Mouse (Mus musculus): Measurements from ENCODE around the gene Bud13.
"Not testable (repeated sequence)": the region's sequence is repeated elsewhere in the genome, so short reads cannot be mapped to it uniquely, and the experiment has no call there.

The Bud13 gene

GRCm38 (mm10) chr9:46298381-46298780 is 15.6 kb downstream of the Bud13 start:
- in situ Hi-C loops (cut with MboI, MseI) = loop anchor here (10.0 kb wide), 1 partner anchor 1374 kb away; the partner anchor contains the start of gene Atp5l

DNA sequence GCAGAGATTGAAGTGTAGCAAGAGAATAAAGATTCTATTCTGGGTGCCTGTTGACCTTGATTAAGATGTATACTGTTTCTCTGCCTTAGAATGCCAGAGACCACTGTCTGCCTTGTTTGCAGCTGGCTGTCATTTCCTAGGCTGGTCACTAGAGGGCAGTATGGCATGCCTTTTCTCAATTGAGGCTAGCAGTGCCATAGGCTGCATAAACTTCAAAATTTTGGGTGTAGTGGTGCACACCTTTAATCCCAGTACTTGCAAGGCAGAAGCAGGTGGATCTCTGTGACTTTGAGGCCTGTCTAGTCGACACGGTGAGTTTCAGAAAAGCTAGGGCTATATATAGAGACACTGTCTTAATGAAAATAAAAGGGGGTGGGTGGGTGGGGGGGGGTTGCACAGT is 19.3 kb downstream of the Bud13 start:
- in situ Hi-C loops (cut with MboI, MseI) = no loop called here

DNA sequence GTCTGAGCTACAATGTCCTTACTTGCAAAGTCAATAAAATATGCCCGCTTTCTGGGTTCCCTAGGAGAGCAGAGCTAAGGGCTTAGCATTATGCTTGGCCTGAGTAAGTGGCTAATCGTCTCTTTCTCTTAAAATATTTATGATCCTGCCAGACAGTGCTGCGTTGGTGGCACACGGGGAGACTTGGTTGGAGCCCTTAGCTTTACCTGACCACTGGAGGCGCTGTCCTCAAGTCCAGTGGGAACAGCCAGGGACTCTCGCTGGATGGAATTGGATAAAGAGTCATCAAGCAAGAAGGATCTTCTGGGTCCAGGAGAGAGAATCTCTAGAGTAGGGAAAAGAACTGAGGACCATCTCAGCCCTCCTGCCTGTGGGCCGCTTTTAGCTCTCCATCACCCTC is 26.3 kb downstream of the Bud13 start:
- in situ Hi-C loops (cut with MboI, MseI) = no loop called here

DNA sequence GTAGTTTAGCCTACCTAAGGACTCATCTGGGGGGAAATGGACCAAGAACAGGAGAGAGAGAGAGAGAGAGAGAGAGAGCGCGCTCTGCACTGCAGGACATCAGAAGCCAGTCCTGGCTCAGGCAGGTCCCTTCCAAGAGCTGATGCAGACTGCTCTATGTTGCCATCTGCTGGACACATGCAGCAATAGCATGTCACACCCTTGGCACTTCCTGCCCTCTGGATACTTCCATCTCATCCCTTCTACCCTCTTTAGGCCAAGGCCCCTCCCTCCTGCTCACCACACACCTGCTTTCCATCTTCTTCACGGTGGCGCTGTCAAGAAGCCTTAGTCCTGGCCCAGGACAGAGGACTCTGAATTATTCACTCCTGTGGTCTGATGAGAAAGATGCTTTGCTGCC is 31.7 kb downstream of the Bud13 start:
- in situ Hi-C loops (cut with MboI, MseI) = no loop called here

DNA sequence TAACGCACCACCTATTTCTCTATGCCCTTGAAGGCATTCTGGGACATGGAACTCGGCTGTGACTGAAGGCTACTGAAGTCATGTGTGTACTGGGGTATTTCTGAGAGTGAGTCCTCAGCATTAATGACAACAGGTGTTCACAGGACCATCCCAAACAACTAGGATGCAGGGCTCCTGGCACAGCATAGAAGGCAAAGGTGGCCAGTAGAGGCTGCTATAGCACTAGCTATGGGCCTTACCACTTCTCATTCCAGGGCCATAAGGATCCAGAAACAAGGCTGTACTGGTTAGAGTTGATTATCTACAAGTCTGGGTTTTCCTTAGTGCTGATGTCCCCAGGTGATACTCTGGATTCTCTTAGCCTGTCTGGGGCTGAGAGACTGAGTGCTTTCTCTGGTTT is 32.1 kb downstream of the Bud13 start:
- in situ Hi-C loops (cut with MboI, MseI) = no loop called here

GRCm38 (mm10) chr9:46315807-46316365 is 33.1 kb downstream of the Bud13 start:
- in situ Hi-C loops (cut with MboI, MseI) = no loop called here

GRCm38 (mm10) chr9:46316388-46316787 is 33.6 kb downstream of the Bud13 start:
- in situ Hi-C loops (cut with MboI, MseI) = no loop called here

DNA sequence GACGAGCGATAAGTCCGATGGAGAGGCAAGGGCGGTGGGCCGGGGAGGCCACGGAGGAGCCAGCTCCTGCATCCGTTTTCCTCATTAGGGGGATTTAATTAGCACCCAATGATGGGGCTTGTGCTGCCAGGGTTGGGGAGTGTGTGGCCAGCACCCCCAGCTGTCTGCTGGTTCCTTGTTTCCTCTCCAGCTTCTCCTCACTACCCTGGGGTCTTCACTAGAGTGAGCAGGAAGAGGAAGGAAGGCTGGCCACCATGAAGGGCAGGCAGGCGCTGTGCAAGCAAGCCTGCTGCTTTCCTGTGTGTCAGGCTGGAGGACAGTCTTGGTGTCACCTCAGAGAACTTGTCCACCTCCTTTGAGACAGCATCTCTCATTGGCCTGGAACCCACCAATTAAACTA is 34.1 kb downstream of the Bud13 start:
- in situ Hi-C loops (cut with MboI, MseI) = no loop called here

DNA sequence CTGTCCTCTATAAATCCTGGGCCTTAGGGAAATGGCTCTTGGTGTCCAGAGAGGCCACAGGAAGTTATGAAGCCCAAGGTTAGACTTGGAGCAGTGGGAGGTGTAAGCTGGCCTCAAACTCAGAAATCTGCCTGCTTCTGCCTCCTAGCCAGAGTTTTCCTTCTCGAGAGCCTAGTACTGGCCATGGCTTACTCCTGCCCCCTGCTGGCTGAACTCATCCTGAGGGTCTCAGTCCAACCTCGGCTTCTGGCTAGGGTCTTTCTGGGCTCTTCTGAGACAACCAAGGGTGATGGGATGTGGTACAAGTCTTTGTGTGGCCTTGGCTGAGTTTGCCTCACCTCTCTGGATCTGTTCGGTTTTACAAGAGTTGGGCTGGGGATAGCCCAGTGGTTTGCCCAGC is 35.1 kb downstream of the Bud13 start:
- in situ Hi-C loops (cut with MboI, MseI) = no loop called here

- in situ Hi-C loops (cut with MboI, MseI) = not testable (repeated sequence)
Measured at GRCm38 (mm10) chr9:46319886-46320285, 37.1 kb downstream of the Bud13 start, which contains the start of gene 4931429L15Rik. TSS of gene 4931429L15Rik (minus strand) at chr9:46319986.

DNA sequence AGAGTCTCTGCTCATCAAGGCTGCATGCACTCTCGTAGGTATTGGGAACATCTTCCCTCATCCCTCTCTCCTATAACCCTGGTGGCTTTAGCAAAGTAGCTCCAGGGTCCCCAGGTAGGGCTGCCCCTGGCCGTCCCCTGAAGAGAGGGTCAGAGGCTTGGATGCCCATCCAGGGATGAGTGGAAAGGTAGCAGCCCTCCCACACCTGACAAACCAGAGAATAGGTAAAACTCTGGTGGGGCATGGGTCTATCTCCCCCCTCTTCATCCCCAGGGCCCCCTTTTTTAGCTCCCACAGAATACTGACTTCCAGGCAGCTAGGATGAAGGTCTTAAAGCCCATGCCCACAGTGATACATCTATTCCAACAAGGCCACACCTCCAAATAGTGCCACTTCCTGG is 37.7 kb downstream of the Bud13 start:
- in situ Hi-C loops (cut with MboI, MseI) = no loop called here

- in situ Hi-C loops (cut with MboI, MseI) = no loop called here
Measured at GRCm38 (mm10) chr9:46326694-46327405, 44.0 kb downstream of the Bud13 start.

- in situ Hi-C loops (cut with MboI, MseI) = no loop called here
Measured at GRCm38 (mm10) chr9:46327706-46328571, 45.1 kb downstream of the Bud13 start.

- in situ Hi-C loops (cut with MboI, MseI) = no loop called here
Measured at GRCm38 (mm10) chr9:46328572-46329249, 45.9 kb downstream of the Bud13 start.

DNA sequence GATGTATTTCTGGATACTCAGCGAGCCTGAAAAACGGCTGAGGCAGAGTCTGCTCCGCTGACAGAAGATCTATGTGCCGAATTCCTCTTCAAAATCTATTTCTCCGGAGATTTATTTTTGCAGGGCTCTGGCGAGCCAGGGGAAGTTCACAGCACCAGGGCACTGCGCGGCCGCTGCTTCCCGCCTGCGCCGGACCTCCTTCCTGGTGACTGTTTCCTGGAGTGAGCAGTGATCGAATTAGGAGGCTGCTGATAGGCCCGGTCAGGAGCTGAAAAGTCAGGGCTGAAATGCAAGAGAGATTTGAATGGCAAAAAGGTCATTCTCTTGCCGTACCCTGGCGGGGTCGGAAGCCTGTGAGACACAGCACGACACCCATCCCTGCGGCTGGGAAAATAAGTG is 46.4 kb downstream of the Bud13 start:
- in situ Hi-C loops (cut with MboI, MseI) = no loop called here

- in situ Hi-C loops (cut with MboI, MseI) = no loop called here
Measured at GRCm38 (mm10) chr9:46329801-46330585, 47.2 kb downstream of the Bud13 start.

- in situ Hi-C loops (cut with MboI, MseI) = no loop called here
Measured at GRCm38 (mm10) chr9:46330586-46330895, 47.7 kb downstream of the Bud13 start.

DNA sequence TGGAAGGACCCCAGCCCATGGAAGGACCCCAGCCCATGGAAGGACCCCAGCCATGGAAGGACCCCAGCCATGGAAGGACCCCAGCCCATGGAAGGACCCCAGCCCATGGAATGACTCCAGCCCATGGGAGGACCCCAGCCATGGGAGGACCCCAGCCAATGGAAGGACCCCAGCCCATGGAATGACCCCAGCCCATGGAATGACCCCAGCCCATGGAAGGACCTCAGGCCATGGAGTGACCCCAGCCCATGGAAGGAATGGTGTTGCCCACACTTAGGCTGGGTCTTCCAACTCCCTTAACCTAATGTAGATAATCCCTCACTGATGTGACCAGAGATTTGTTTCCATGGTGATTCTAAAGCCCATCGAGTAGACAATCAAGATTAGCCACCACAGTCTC is 48.5 kb downstream of the Bud13 start:
- in situ Hi-C loops (cut with MboI, MseI) = no loop called here

GRCm38 (mm10) chr9:46334471-46335025 is 51.7 kb downstream of the Bud13 start:
- in situ Hi-C loops (cut with MboI, MseI) = no loop called here

GRCm38 (mm10) chr9:46335461-46335995 is 52.7 kb downstream of the Bud13 start:
- in situ Hi-C loops (cut with MboI, MseI) = no loop called here

GRCm38 (mm10) chr9:46336294-46336693 is 53.5 kb downstream of the Bud13 start:
- in situ Hi-C loops (cut with MboI, MseI) = not testable (repeated sequence)
